Mouse (Mus musculus): Measurements from ENCODE around the gene Snorc. TPM values are rescaled to one million over a fixed set of nuclear protein-coding genes. Genes with fewer than 3 reads are reported as not detected.

Snorc gene
- polyA plus RNA-seq, 1 experiment from 2014 or later: not detected

Other genes starting within 250 kb of the Snorc start
- 0.16 TPM in 1 of 2 replicates, not detected in the other for gene Efhd1, start 205.9 kb upstream of the Snorc start, polyA plus RNA-seq (2014; fragmentation: Nextera tagmentation; extraction: Ambion mirVana)
- 44.9 and 45.2 TPM in 2 replicates for gene Gigyf2, start 143.3 kb upstream of the Snorc start, polyA plus RNA-seq (2014; fragmentation: Nextera tagmentation; extraction: Ambion mirVana)
- 0.38 and 1.0 TPM in 2 replicates for gene Kcnj13, start 75.5 kb upstream of the Snorc start, polyA plus RNA-seq (2014; fragmentation: Nextera tagmentation; extraction: Ambion mirVana)
- gene Neu2, start 39.6 kb downstream of the Snorc start, polyA plus RNA-seq (2014; fragmentation: Nextera tagmentation; extraction: Ambion mirVana): 3.9 and 4.4 TPM in 2 replicates
- 10.5 and 11.2 TPM in 2 replicates for gene Ngef, start 103.6 kb downstream of the Snorc start, polyA plus RNA-seq (2014; fragmentation: Nextera tagmentation; extraction: Ambion mirVana)
- 5.3 and 8.2 TPM in 2 replicates for gene Inpp5d, start 150.0 kb downstream of the Snorc start, polyA plus RNA-seq (2014; fragmentation: Nextera tagmentation; extraction: Ambion mirVana)

All from intestine, embryonic 14.5 days (tissue).